Mouse (Mus musculus) ES-CJ7 (cell line): Measurements from ENCODE around the gene Eif3i.
"Not testable (repeated sequence)": the region's sequence is repeated elsewhere in the genome, so short reads cannot be mapped to it uniquely, and the experiment has no call there.

Experiments used
- DNase-seq: peaks from one replicate; pipeline ENCODE4 v3.0.0; 2011; ENCODE audit warnings: low read depth, low spot score

The Eif3i gene

GRCm38 (mm10) chr4:129575171-129575844, 25.1 kb downstream of the Eif3i start:
- no peak for DNase-seq

GRCm38 (mm10) chr4:129573430-129573829, 27.0 kb downstream of the Eif3i start, which contains the start of gene Lck:
Gene Lck (minus strand): TSS chr4:129573641.
- no peak for DNase-seq

- no peak for DNase-seq
These were observed 27.4 kb downstream of the Eif3i start for GRCm38 (mm10) chr4:129573093-129573370.

- no peak for DNase-seq
These were observed 28.0 kb downstream of the Eif3i start for GRCm38 (mm10) chr4:129572236-129573092.

- peak; percentile 41 for DNase-seq
These were observed 28.8 kb downstream of the Eif3i start for GRCm38 (mm10) chr4:129571551-129572084.

- DNase-seq: no peak
These were observed 30.4 kb downstream of the Eif3i start for GRCm38 (mm10) chr4:129570028-129570427.

- DNase-seq: no peak
These were observed 32.1 kb downstream of the Eif3i start for GRCm38 (mm10) chr4:129568366-129568765.

- no peak for DNase-seq
These were observed 35.3 kb downstream of the Eif3i start for GRCm38 (mm10) chr4:129565139-129565538.

- DNase-seq: no peak
These were observed 36.7 kb downstream of the Eif3i start for GRCm38 (mm10) chr4:129563718-129564117.

GRCm38 (mm10) chr4:129561184-129561583, 39.3 kb downstream of the Eif3i start:
- DNase-seq: no peak

GRCm38 (mm10) chr4:129558321-129558955, 42.0 kb downstream of the Eif3i start:
- no peak for DNase-seq

GRCm38 (mm10) chr4:129557256-129557808, 43.1 kb downstream of the Eif3i start:
- no peak for DNase-seq

- DNase-seq: peak; percentile 95
These were observed 43.8 kb downstream of the Eif3i start for GRCm38 (mm10) chr4:129556532-129557223.

- DNase-seq: no peak
These were observed 44.5 kb downstream of the Eif3i start for GRCm38 (mm10) chr4:129555862-129556531.

- DNase-seq: peak; percentile 87
These were observed 45.0 kb downstream of the Eif3i start for GRCm38 (mm10) chr4:129555421-129555861.

GRCm38 (mm10) chr4:129554512-129554911, 45.9 kb downstream of the Eif3i start:
- peak; percentile 29 for DNase-seq

- no peak for DNase-seq
These were observed 50.2 kb downstream of the Eif3i start for GRCm38 (mm10) chr4:129550295-129550694.

- no peak for DNase-seq
These were observed 51.1 kb downstream of the Eif3i start for GRCm38 (mm10) chr4:129549306-129549705.

GRCm38 (mm10) chr4:129547631-129548030, 52.8 kb downstream of the Eif3i start:
- not testable (repeated sequence) for DNase-seq

GRCm38 (mm10) chr4:129544106-129544505, 56.3 kb downstream of the Eif3i start:
- peak; percentile 66 for DNase-seq
